Mouse (Mus musculus): Measurements from ENCODE around the gene Gm10260. TPM values are rescaled to one million over a fixed set of nuclear protein-coding genes. Genes with fewer than 3 reads are reported as not detected.

Gene Gm10260
- total and polyA plus RNA-seq, 2 experiments from 2014 or later = 4.3 to 20.2 TPM

GRCm38 (mm10) chr13:97793932-97794331 is 33.5 kb upstream of the Gm10260 start:
- Histone ChIP-seq H3K9me3 (ENCODE audit: low read length) (no peaks in the 10 kb centered on the region), H3K27ac (ENCODE audit: low read depth, low read length) (no peak overlapping the region), H3K4me1 (ENCODE audit: insufficient read depth, low read length) (no peaks in the 10 kb centered on the region; the same call in 1 of the 2 replicates), H3K27me3 (ENCODE audit: insufficient read depth, low read length) (no peaks in the 10 kb centered on the region), H3K4me2 (ENCODE audit: low read depth, low read length, poor library complexity, severe bottlenecking) (no peak overlapping the region), H3K9ac (replicated peaks; ENCODE audit: low read length, poor library complexity, severe bottlenecking) (no peak overlapping the region), H3K4me3 (ENCODE audit: low read depth, low read length) (no peak overlapping the region), H3K36me3 (ENCODE audit: insufficient read depth, low read length) (no peaks in the 10 kb centered on the region)
- ATAC-seq (ENCODE audit: low FRiP score) (no peak), DNase-seq (ENCODE audit: low spot score) (no peak)
- no peak for TF ChIP-seq CTCF (IDR thresholded peaks at IDR 0.05)
- WGBS = 29% methylated on average over 1 of the region's 1 CpGs

GRCm38 (mm10) chr13:97791664-97792063 is 31.2 kb upstream of the Gm10260 start:
- H3K4me1 ChIP-seq (ENCODE audit: insufficient read depth, low read length) = no peaks in the 10 kb centered on the region
- no peak for TF ChIP-seq CTCF (IDR thresholded peaks at IDR 0.05)
- 51% methylated on average over 6 of the region's 6 CpGs for WGBS
- no peak overlapping the region for H3K4me3 ChIP-seq (ENCODE audit: low read depth, low read length)
- DNase-seq (ENCODE audit: low spot score) = no peak
- H3K4me2 ChIP-seq (ENCODE audit: low read depth, low read length, poor library complexity, severe bottlenecking) = no peak overlapping the region
- H3K9ac ChIP-seq (replicated peaks; ENCODE audit: low read length, poor library complexity, severe bottlenecking) = no peak overlapping the region
- no peaks in the 10 kb centered on the region for H3K9me3 ChIP-seq (ENCODE audit: low read length)
- ATAC-seq (ENCODE audit: low FRiP score) = no peak
- H3K27ac ChIP-seq (ENCODE audit: low read depth, low read length) = no peak overlapping the region
- H3K36me3 ChIP-seq (ENCODE audit: insufficient read depth, low read length) = no peaks in the 10 kb centered on the region
- H3K27me3 ChIP-seq (ENCODE audit: insufficient read depth, low read length) = no peaks in the 10 kb centered on the region

DNA sequence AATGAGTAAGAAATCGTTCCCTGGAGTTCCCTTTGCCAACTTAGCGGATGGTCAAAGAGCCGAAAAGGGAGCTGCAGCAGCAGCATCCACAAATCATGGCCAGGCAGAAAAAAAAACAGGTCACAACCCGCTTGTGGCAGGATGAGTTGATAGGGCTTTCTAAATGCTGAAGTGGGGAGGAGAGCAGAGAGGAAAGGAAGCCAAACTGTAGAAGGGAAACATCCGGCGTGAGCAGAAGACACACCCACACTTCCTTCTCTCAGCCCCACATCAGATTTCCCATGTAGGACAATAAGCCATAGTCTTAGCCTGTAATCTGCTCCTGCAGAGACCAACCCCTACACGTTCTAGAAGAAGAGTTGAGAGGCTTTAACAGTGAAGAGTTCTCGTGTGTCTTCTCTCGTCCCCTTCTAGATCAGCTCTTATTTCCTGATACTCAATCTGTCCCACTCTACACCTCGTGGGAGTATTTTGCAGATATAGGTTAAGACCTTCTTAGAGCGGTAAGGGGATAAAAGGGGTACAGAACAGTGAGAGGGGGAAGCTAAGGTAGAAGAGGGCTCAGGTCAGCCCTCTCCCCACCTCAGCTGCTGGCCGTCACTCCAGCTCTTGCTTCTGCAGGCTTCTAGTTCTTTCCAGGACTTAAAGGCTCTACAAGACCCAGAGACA is 29.5 kb upstream of the Gm10260 start:
- DNase-seq (ENCODE audit: low spot score) (no peak), ATAC-seq (ENCODE audit: low FRiP score) (no peak)
- H3K27me3 ChIP-seq (ENCODE audit: insufficient read depth, low read length) = no peaks in the 10 kb centered on the region
- H3K36me3 ChIP-seq (ENCODE audit: insufficient read depth, low read length) = no peaks in the 10 kb centered on the region
- H3K9me3 ChIP-seq (ENCODE audit: low read length) = no peaks in the 10 kb centered on the region
- H3K4me1 ChIP-seq (ENCODE audit: insufficient read depth, low read length) = no peaks in the 10 kb centered on the region
- no peak for TF ChIP-seq CTCF (IDR thresholded peaks at IDR 0.05)
- no peak overlapping the region for H3K4me2 ChIP-seq (ENCODE audit: low read depth, low read length, poor library complexity, severe bottlenecking)
- H3K27ac ChIP-seq (ENCODE audit: low read depth, low read length) = no peak overlapping the region
- WGBS = 86% methylated on average over 12 of the region's 12 CpGs
- H3K4me3 ChIP-seq (ENCODE audit: low read depth, low read length) = no peak overlapping the region
- H3K9ac ChIP-seq (replicated peaks; ENCODE audit: low read length, poor library complexity, severe bottlenecking) = no peak overlapping the region

DNA sequence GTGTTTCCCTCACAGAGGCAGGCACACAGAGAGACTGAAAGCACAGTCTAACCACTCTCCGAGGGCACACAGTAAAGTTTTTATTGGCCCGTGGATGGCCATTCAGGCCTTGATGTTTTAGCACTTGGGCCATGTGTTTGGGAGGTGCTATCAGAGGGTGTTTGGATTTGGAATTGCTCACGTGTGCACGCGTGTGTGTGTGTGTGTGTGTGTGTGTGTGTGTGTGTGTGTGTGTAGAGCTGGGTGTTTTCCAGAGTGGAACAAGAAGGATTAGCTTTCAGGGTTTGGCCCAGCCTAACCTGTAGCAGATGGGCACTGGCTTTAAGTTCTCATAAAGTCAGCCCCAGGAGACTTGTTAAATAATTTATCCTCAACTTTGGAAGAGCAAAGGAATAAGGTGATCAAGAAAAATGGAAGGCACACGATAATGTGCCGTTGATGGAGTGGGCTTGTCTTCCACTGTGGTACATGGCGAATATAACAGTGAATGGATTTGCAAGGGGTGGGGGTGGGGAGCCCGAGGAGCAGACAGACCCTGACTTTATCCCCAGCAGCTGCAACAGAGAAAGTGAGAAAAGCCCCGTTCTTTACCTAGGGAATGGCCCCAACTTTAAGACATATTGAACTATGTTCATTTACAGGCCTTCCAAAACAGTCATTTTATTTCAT is 24.9 kb upstream of the Gm10260 start:
- H3K4me2 ChIP-seq (ENCODE audit: low read depth, low read length, poor library complexity, severe bottlenecking) = no peak overlapping the region
- 70% methylated on average over 10 of the region's 10 CpGs for WGBS

DNA sequence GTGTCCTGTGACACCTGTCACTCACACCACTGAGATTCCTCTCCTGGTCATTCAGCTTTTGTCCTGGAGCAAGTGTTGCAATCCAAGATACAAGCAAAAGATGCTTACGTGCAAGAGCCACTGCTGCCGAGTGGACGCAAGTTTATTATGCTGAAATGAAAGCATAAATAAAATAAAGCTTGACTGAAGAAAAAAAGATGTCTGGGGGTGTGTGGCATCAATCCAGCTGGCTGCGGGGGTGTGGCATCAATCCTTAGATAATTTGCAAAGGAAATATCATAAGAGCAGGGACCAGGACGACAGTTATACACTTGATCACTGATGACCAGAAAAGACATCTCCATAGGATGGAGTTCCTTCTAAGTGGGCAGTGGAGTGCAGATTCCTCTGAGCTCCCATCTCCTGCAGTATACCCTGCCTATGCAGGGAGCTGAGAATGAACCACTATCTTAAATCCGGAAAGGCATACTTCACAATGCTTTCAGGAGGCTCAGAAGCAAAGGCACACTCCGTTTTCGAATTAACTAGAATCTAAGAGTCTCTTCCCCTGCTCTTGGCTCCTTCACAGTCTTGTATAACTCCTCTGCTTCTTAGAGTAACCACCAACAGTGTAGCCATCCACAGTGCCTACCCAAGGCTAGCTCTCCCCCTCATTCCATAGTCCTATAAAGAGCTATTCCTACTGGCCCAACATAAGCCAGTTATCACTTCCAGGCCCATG is 23.2 kb upstream of the Gm10260 start:
- 84% methylated on average over 8 of the region's 8 CpGs for WGBS
- no peak for TF ChIP-seq CTCF (IDR thresholded peaks at IDR 0.05)
- ATAC-seq (ENCODE audit: low FRiP score) = no peak

More for the DNA sequence above, 24.9 kb upstream of the Gm10260 start:
- no peak for DNase-seq (ENCODE audit: low spot score)
- Histone ChIP-seq H3K27ac (ENCODE audit: low read depth, low read length) (no peak overlapping the region), H3K4me1 (ENCODE audit: insufficient read depth, low read length) (no peaks in the 10 kb centered on the region), H3K9ac (replicated peaks; ENCODE audit: low read length, poor library complexity, severe bottlenecking) (no peak overlapping the region), H3K9me3 (ENCODE audit: low read length) (no peaks in the 10 kb centered on the region), H3K36me3 (ENCODE audit: insufficient read depth, low read length) (no peaks in the 10 kb centered on the region), H3K27me3 (ENCODE audit: insufficient read depth, low read length) (no peaks in the 10 kb centered on the region), H3K4me3 (ENCODE audit: low read depth, low read length) (no peak overlapping the region)
- no peak for TF ChIP-seq CTCF (IDR thresholded peaks at IDR 0.05)
- no peak for ATAC-seq (ENCODE audit: low FRiP score)

DNA sequence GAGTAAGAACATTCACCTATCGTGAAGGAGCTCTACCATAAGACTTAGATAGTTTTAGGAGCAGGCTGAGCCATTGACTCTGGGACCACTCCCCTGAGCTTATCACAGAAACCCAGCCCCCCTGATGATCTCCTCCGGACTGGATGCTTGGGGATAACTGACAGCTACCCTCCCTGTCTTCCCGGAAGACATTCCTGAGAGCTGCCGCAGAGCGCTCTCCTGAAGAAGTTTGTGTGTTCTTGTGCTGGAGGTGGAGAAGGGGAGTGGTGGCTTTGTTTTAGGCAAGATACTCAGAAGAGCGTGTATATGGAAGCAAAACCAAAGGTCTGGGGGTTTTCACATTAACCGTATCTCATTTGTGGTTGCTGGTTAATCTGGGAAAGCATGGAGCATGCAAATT is 21.6 kb upstream of the Gm10260 start:
- no peak overlapping the region for H3K9ac ChIP-seq (replicated peaks; ENCODE audit: low read length, poor library complexity, severe bottlenecking)
- no peak overlapping the region for H3K4me2 ChIP-seq (ENCODE audit: low read depth, low read length, poor library complexity, severe bottlenecking)
- no peak for ATAC-seq (ENCODE audit: low FRiP score)

More for the DNA sequence above, 23.2 kb upstream of the Gm10260 start:
- Histone ChIP-seq H3K36me3 (ENCODE audit: insufficient read depth, low read length) (no peaks in the 10 kb centered on the region), H3K4me1 (ENCODE audit: insufficient read depth, low read length) (no peaks in the 10 kb centered on the region), H3K9ac (replicated peaks; ENCODE audit: low read length, poor library complexity, severe bottlenecking) (no peak overlapping the region), H3K9me3 (ENCODE audit: low read length) (no peaks in the 10 kb centered on the region), H3K27me3 (ENCODE audit: insufficient read depth, low read length) (no peaks in the 10 kb centered on the region), H3K4me3 (ENCODE audit: low read depth, low read length) (no peak overlapping the region), H3K4me2 (ENCODE audit: low read depth, low read length, poor library complexity, severe bottlenecking) (no peak overlapping the region), H3K27ac (ENCODE audit: low read depth, low read length) (no peak overlapping the region)
- DNase-seq (ENCODE audit: low spot score) = no peak

More for the DNA sequence above, 21.6 kb upstream of the Gm10260 start:
- H3K27me3 ChIP-seq (ENCODE audit: insufficient read depth, low read length) = no peaks in the 10 kb centered on the region
- H3K27ac ChIP-seq (ENCODE audit: low read depth, low read length) = no peak overlapping the region
- no peaks in the 10 kb centered on the region for H3K9me3 ChIP-seq (ENCODE audit: low read length)
- no peak for DNase-seq (ENCODE audit: low spot score)
- H3K36me3 ChIP-seq (ENCODE audit: insufficient read depth, low read length) = no peaks in the 10 kb centered on the region
- TF ChIP-seq CTCF (IDR thresholded peaks at IDR 0.05) = no peak
- H3K4me3 ChIP-seq (ENCODE audit: low read depth, low read length) = no peak overlapping the region
- no peaks in the 10 kb centered on the region for H3K4me1 ChIP-seq (ENCODE audit: insufficient read depth, low read length)
- WGBS = 45% methylated on average over 7 of the region's 7 CpGs

All from midbrain, postnatal 0 days (tissue).